Mouse (Mus musculus) B cell, adult 2 months (primary cell): ENCODE measurements around the gene Lrrc55.

Source experiments
- DNase-seq, 2 experiments: peaks; one replicate each; pipeline ENCODE4 v3.0.0; 2022

Lrrc55 gene

GRCm38 (mm10) chr2:85129496-85129971 is 67.5 kb downstream of the Lrrc55 start:
- no peak for DNase-seq

- DNase-seq = peak; percentile 41 to 49
Observed at GRCm38 (mm10) chr2:85123869-85124535, 73.0 kb downstream of the Lrrc55 start.

DNA sequence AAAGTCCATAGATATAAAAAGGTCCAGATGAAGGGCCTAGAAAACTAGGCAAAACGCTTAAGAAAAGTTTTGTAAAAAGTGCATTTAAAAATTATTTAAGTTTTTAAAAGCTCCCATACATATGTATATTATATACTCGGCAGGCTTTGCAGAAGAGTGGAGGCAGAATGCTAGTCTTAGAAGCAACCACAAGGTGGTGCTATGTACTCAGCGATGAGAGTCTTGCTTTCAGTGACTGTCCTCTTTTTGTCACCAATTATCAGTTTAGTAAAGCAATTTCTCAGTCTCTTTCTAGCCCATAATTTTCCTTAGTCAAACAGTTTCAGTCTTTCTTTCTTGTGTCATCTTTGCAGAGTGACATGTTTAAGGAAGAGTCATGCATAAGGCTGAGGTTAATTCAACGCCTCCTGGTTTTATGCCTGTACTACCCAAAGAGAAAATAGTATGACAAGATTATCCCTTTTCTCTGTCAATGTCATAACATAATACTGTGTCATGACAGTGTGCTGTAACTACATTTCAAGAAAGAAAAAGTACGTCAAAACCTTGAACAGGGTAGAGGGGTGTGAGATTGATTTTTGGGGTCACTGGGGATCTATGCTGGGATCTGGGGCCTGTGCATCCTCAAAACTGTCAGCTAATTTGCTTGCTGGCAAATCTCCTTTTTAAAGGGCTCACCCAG is 73.7 kb downstream of the Lrrc55 start:
- DNase-seq = peak; percentile 33 to 37
